Mouse (Mus musculus) G1E (cell line): ENCODE results near the gene Cd300a. TPM values are rescaled to one million over a fixed set of nuclear protein-coding genes. Genes with fewer than 3 reads are reported as not detected.
A peak's percentile ranks its signal among the peaks of the same experiment; 100 is the strongest.

Experiments
- ATAC-seq: 2 replicates; pipeline ENCODE4 v1.8.0; 2016; ENCODE audit warnings: mild to moderate bottlenecking; ENCODE audit not compliant: insufficient number of reproducible peaks, poor library complexity, low FRiP score, severe bottlenecking; ENCODE audit errors: extremely low read depth
- DNase-seq: peaks from one replicate; pipeline ENCODE4 v3.0.0; 2012; ENCODE audit warnings: low spot score
- H3K27me3 ChIP-seq: 2 replicates; pipeline ENCODE4 v1.6.1; 2012; ENCODE audit warnings: mild to moderate bottlenecking, low read length, inconsistent platforms; ENCODE audit not compliant: insufficient read depth
- H3K36me3 ChIP-seq: replicated peaks from 2 replicates; pipeline ENCODE3; 2012; ENCODE audit warnings: mild to moderate bottlenecking, inconsistent platforms
- H3K4me1 ChIP-seq: 2 replicates; pipeline ENCODE4 v1.6.1; 2012; ENCODE audit warnings: low read depth, low read length, inconsistent platforms, mixed read lengths; ENCODE audit not compliant: insufficient read depth
- H3K4me3 ChIP-seq: 2 replicates; pipeline ENCODE4 v1.5.1; 2012; ENCODE audit warnings: low read depth, mild to moderate bottlenecking, inconsistent platforms, low read length, moderate library complexity, mixed read lengths
- H3K9me3 ChIP-seq: replicated peaks from 2 replicates; pipeline ENCODE4 v1.6.1; 2012; ENCODE audit warnings: inconsistent platforms
- CTCF ChIP-seq: IDR thresholded peaks from 2 replicates; pipeline ENCODE4 v1.5.1; 2012; ENCODE audit warnings: low read depth, low read length, inconsistent platforms, mixed read lengths
- GATA1 ChIP-seq: IDR thresholded peaks from 2 replicates; pipeline ENCODE4 v1.6.1; 2012; ENCODE audit warnings: borderline replicate concordance, low read length, inconsistent platforms, mixed read lengths
- GATA2 ChIP-seq: IDR thresholded peaks from 2 replicates; pipeline ENCODE4 v1.6.1; 2012; ENCODE audit warnings: low read depth, low read length, inconsistent platforms, borderline replicate concordance
- POLR2AphosphoS5 ChIP-seq: IDR thresholded peaks from 2 replicates; pipeline ENCODE4 v1.6.1; 2012; ENCODE audit warnings: low read depth, low read length, inconsistent platforms; ENCODE audit not compliant: insufficient replicate concordance
- TAL1 ChIP-seq: conservative IDR thresholded peaks from 2 replicates; pipeline ENCODE4 v1.6.1; 2012; ENCODE audit warnings: low read depth, low read length, inconsistent platforms, mixed read lengths
- polyA plus RNA-seq: library from polyadenylated mRNA; stranded (reverse); fragments of >175 nt; gene quantifications from 2 replicates; pipeline ENCODE4 v1.2.3, GENCODE M21; 2012
- total RNA-seq, 2 experiments: library from RNA; stranded (forward) in 1 of 2; stranded (reverse) in 1 of 2; fragments of 200-1000 nt in 1 of 2; fragments of >200 nt in 1 of 2; fragmentation: Nextera tagmentation in 1 of 2; gene quantifications; 2 replicates each; pipeline ENCODE4 v1.2.3; 2014 to 2017

The Cd300a gene
- total and polyA plus RNA-seq, 3 experiments = 0.11 TPM; not detected in 2

- DNase-seq (no peak), ATAC-seq (no peak)
- TF ChIP-seq GATA1 (no peak), POLR2AphosphoS5 (no peak), GATA2 (no peak), TAL1 (no peak), CTCF (no peak)
- no peaks in the 10 kb centered on the region for H3K36me3 ChIP-seq
- H3K27me3 ChIP-seq = no peaks in the 10 kb centered on the region; the same call in 1 of the 2 replicates
- H3K9me3 ChIP-seq = peaks cover 69% of the 10 kb centered on the region
- peak overlapping the region; percentile 25; the same call in 1 of the 2 replicates for H3K4me3 ChIP-seq
- H3K4me1 ChIP-seq = no peaks in the 10 kb centered on the region
These were observed 25.9 kb upstream of the Cd300a start for GRCm38 (mm10) chr11:114863918-114864420.

GRCm38 (mm10) chr11:114865999-114866398, 23.8 kb upstream of the Cd300a start:
- H3K27me3 ChIP-seq = no peaks in the 10 kb centered on the region; the same call in 1 of the 2 replicates

GRCm38 (mm10) chr11:114866486-114867360, 23.1 kb upstream of the Cd300a start:
- no peak for DNase-seq
- ATAC-seq = no peak
- TF ChIP-seq CTCF (no peak), POLR2AphosphoS5 (no peak), GATA1 (no peak), GATA2 (no peak), TAL1 (no peak)
- H3K9me3 ChIP-seq = peaks cover 86% of the 10 kb centered on the region
- H3K4me3 ChIP-seq = no peak overlapping the region
- no peaks in the 10 kb centered on the region for H3K36me3 ChIP-seq
- H3K27me3 ChIP-seq = no peaks in the 10 kb centered on the region; the same call in 1 of the 2 replicates
- H3K4me1 ChIP-seq = no peaks in the 10 kb centered on the region

More at GRCm38 (mm10) chr11:114865999-114866398, 23.8 kb upstream of the Cd300a start:
- Histone ChIP-seq H3K36me3 (no peaks in the 10 kb centered on the region), H3K9me3 (peaks cover 81% of the 10 kb centered on the region), H3K4me1 (no peaks in the 10 kb centered on the region), H3K4me3 (no peak overlapping the region)
- no peak for DNase-seq
- ATAC-seq = no peak
- TF ChIP-seq GATA2 = no peak
- TF ChIP-seq POLR2AphosphoS5 = no peak
- TF ChIP-seq TAL1 = no peak
- no peak for TF ChIP-seq CTCF
- no peak for TF ChIP-seq GATA1

- H3K9me3 ChIP-seq = peaks cover 86% of the 10 kb centered on the region
- H3K4me1 ChIP-seq = no peaks in the 10 kb centered on the region
- no peak for ATAC-seq
- no peak overlapping the region for H3K4me3 ChIP-seq
- no peaks in the 10 kb centered on the region for H3K36me3 ChIP-seq
- TF ChIP-seq CTCF = no peak
- TF ChIP-seq GATA1 = no peak
- TF ChIP-seq GATA2 = no peak
- H3K27me3 ChIP-seq = no peaks in the 10 kb centered on the region; the same call in 1 of the 2 replicates
- no peak for DNase-seq
These were observed 22.2 kb upstream of the Cd300a start for GRCm38 (mm10) chr11:114867361-114868235.

GRCm38 (mm10) chr11:114868280-114868679, 21.6 kb upstream of the Cd300a start:
- TF ChIP-seq POLR2AphosphoS5 (no peak), TAL1 (no peak)
- ATAC-seq (no peak), DNase-seq (no peak)
- Histone ChIP-seq H3K27me3 (no peaks in the 10 kb centered on the region; the same call in 1 of the 2 replicates), H3K36me3 (no peaks in the 10 kb centered on the region), H3K9me3 (peaks cover 92% of the 10 kb centered on the region), H3K4me1 (no peaks in the 10 kb centered on the region), H3K4me3 (no peak overlapping the region)

GRCm38 (mm10) chr11:114869787-114870186, 20.1 kb upstream of the Cd300a start:
- no peaks in the 10 kb centered on the region; the same call in 1 of the 2 replicates for H3K27me3 ChIP-seq
- TF ChIP-seq GATA2 = no peak
- H3K9me3 ChIP-seq = peaks cover 91% of the 10 kb centered on the region
- H3K4me3 ChIP-seq = no peak overlapping the region
- no peaks in the 10 kb centered on the region for H3K4me1 ChIP-seq
- ATAC-seq (no peak), DNase-seq (no peak)
- no peaks in the 10 kb centered on the region for H3K36me3 ChIP-seq
